Mouse (Mus musculus) spleen, adult 2 months (tissue): ENCODE data around the gene Lpin2.

Source experiments
- CTCF ChIP-seq: fragments of 200-500 bp; IDR thresholded peaks from 2 replicates; pipeline ENCODE4 v1.5.1; 2011; ENCODE audit warnings: mild to moderate bottlenecking, inconsistent platforms; ENCODE audit not compliant: insufficient read depth, insufficient read length, insufficient replicate concordance; ENCODE audit errors: extremely low read depth
- POLR2A ChIP-seq: fragments of 200-500 bp; IDR thresholded peaks from 2 replicates; pipeline ENCODE4 v1.6.1; 2011; ENCODE audit warnings: low read depth, low read length, inconsistent platforms

GRCm38 (mm10) chr17:71191063-71191462 lies 8.7 kb downstream of the Lpin2 start:
- no peak for TF ChIP-seq CTCF
- TF ChIP-seq POLR2A = no peak
